Mouse (Mus musculus): ENCODE data around the gene Itgb1bp1. TPM values are rescaled to one million over a fixed set of nuclear protein-coding genes. Genes with fewer than 3 reads are reported as not detected.
A peak's percentile ranks its signal among the peaks of the same experiment; 100 is the strongest.

Gene Itgb1bp1
- 29.3 and 42.0 TPM in 2 replicates for polyA plus RNA-seq (2012; rRNA removed)

GRCm38 (mm10) chr12:21286243-21286622 is at the start of gene Itgb1bp1:
Gene Itgb1bp1, minus strand, starts transcription at chr12:21286284.
- DNase-seq (ENCODE audit: low read depth), result peak; percentile 65

DNA sequence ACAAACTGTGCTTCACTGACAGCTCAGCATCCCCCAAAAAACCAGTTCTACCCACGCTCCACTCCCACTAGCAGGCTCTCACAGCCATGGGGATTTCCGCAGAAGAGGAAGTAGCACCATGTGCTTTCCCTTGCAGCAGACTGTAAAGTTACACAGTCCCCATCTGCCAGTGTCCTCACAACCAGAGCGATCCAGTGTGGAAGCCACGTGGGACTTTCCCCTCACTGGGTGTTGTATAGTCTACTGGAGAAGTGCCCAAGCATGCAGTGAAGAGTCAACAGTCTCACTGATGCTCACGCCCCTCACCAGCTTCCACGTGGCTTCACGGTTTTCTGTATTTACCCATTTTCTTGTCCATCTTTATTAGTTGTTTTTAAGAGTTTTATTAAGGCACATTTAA is 49.8 kb upstream of the Itgb1bp1 start:
- no peak for DNase-seq (ENCODE audit: low read depth)

GRCm38 (mm10) chr12:21333766-21334165 is 47.7 kb upstream of the Itgb1bp1 start:
- no peak for DNase-seq (ENCODE audit: low read depth)

GRCm38 (mm10) chr12:21333021-21333420 is 46.9 kb upstream of the Itgb1bp1 start:
- DNase-seq (ENCODE audit: low read depth), result no peak

DNA sequence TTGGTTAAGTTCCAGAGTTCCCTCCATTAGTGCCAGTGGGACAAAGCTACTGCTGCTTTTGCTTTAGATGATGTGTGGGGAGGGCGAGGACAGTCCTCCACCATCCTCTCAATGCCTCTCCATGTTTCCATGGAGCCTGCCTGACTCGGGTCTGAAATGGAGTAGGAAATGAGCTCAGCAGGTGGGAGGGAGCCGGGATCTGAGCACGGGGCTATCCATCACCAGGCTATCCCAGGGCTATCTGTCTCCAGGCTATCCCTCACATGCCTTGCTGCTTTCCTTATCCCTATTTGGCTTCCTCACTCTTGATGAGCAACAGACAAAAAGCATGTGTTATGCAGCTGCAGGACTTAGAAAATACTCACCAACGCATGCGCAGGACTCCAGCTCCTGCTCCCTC is 45.6 kb upstream of the Itgb1bp1 start:
- DNase-seq (ENCODE audit: low read depth), result no peak

- no peak for DNase-seq (ENCODE audit: low read depth)
Measured at GRCm38 (mm10) chr12:21330961-21331576, 45.0 kb upstream of the Itgb1bp1 start.

- no peak for DNase-seq (ENCODE audit: low read depth)
Measured at GRCm38 (mm10) chr12:21329661-21330400, 43.7 kb upstream of the Itgb1bp1 start.

DNA sequence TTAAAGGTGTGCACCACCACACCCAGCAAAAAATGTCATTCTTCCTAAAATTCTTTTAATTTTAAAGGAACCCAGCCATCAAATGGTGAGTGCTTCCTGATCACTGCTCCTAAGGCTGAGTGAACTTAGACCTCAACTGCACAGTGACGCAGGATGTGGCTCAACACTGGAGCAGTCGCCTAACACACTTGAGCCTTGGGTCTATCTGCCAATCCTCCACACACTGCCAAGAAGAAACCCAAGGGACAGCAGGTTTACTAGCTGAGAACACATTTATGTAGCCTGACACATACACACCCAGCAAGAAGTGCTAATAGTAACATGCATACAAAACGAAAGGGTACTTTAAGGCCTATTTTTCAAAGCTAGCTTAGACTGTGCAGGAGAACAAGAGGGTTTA is 40.2 kb upstream of the Itgb1bp1 start:
- DNase-seq (ENCODE audit: low read depth), result no peak

- DNase-seq (ENCODE audit: low read depth), result no peak
Measured at GRCm38 (mm10) chr12:21325266-21325665, 39.2 kb upstream of the Itgb1bp1 start.

- DNase-seq (ENCODE audit: low read depth), result no peak
Measured at GRCm38 (mm10) chr12:21324101-21324500, 38.0 kb upstream of the Itgb1bp1 start.

- no peak for DNase-seq (ENCODE audit: low read depth)
Measured at GRCm38 (mm10) chr12:21322856-21323255, 36.8 kb upstream of the Itgb1bp1 start.

DNA sequence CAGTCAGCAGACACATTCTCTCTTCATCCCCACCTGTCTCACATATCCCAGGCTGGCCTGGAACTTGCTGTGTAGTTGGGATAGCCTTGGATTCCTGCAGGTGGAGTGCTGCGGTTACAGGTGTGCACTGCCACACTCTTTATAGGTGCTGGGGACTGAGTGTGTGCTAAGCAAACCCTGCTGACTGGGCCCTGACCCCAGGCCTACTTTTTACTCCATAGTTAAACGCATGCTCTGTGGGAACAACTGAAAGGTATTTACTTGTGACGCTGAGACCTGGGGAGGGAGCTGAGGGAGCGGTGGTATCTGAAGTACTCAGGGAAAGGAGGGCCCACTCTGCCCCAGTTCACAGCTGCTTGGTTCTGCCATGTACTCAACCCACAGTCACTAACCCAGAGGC is 36.2 kb upstream of the Itgb1bp1 start:
- DNase-seq (ENCODE audit: low read depth), result no peak

GRCm38 (mm10) chr12:21321170-21321569 is 35.1 kb upstream of the Itgb1bp1 start:
- no peak for DNase-seq (ENCODE audit: low read depth)

DNA sequence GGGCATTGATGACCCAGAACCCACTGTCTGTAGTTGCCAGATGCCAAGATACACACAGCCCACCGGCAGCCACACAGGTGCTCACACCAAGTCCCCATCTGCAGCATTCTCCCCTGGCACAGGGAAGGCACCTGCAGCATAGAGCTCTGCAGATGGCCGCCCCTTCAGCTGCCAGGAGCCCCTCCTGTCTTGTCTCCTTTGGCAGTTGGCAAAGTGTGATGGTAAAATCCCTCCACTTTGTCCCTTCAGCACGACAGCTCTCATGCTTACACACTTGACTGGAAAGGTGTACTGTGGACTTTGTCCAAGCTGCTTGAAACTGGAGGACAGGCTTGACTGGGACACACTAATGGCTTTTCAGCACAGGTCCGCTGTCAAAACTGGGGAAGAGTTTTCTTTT is 34.2 kb upstream of the Itgb1bp1 start:
- no peak for DNase-seq (ENCODE audit: low read depth)

DNA sequence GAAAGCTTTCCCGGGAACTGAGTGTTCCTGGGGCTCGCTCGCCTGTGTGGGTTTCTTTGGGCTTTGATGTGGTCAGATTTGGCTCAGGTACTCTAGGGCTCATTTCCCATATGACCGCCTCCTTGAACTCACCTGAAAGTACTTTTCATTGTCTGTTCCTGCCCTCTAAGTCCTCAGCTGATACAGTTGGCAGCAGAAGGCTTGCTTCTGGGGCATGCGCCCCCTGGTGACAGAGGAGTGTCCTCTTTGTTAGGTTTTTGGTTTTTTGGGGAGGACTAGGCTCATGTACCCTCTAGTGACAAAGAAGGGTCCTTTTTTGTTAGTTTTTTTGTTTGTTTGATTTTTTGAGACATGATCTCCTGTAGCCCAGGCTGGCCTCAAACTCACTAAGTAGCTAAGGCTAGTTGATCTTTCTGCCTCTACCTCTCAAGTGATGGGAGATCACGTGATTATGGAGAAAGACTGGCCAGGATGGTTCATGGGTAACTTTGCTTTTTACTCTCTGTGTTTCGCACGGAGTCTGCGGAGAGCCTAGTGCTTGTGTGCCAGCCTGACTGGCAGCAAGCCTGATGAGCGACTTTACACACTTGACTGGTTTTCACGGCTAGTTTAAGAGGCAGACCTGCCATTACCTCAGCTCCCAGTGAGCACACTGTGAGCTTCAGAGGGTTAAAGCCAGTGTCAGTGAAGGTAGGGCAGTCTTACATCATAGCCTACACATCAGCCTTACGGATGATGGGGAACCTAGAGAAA is 32.2 kb upstream of the Itgb1bp1 start:
- DNase-seq (ENCODE audit: low read depth), result peak; percentile 41

DNA sequence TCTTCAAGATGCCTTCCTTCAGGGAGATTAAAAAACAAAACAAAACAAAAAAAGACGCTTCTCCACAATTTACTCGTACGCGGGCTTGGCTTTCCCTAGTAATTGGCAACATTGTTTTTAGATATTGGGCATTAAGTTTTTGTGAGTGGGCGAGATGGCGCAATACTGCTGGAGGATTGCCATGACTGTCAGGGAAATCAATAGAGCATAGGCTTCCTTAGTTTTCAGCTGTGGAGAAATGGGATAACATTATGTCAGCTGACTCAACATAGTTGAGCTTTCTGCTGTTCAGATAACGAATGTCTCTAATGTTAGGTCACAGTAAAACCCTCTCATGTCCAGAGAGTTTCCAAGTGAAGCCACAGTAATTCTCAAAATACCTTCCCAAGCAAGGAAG is 30.8 kb upstream of the Itgb1bp1 start:
- peak; percentile 33 for DNase-seq (ENCODE audit: low read depth)

GRCm38 (mm10) chr12:21315923-21316868 is 30.1 kb upstream of the Itgb1bp1 start, which contains the start of gene Iah1:
Gene Iah1, plus strand, starts transcription at chr12:21316389.
- DNase-seq (ENCODE audit: low read depth), result peak; percentile 26

- no peak for DNase-seq (ENCODE audit: low read depth)
Measured at GRCm38 (mm10) chr12:21312201-21312600, 26.1 kb upstream of the Itgb1bp1 start.

DNA sequence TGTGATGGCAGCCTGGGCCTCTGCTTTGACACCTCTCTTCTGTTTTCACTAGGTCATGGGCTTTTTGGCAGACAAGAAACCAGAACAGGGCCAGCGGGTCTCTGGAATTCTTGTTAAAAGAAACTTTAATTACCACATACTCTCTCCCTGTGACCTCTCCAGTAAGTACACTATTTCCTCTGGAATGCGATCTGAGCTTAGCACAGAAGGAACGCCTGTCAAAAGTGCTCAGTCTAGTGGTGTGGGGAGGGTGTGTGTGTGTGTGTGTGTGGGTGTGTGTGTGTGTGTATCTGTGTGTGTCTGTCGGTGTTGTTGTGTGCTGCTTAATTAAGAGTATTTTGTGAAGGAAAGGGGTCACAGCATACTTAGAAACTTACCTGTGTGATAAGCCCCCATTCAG is 20.6 kb upstream of the Itgb1bp1 start:
- DNase-seq (ENCODE audit: low read depth), result no peak

DNA sequence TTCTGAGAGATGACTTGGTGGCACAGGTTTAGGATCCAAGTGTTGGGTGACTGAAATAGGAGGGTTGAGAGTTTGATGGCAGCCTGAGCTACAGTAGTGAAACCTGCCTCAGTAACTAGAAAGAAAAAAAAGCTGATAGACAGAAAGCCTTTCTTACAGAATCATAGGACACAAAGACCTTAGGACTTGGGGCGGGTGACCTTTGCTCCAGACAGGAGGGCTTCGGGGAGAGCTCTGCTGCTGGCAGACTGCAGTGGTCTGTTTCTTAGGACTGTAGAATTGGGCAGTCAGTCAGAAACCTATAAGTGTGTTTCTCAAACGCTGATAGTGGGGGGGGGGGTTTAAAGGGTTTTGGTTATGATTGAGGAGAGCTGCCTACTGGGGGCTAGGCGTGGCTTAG is 19.7 kb upstream of the Itgb1bp1 start:
- no peak for DNase-seq (ENCODE audit: low read depth)

DNA sequence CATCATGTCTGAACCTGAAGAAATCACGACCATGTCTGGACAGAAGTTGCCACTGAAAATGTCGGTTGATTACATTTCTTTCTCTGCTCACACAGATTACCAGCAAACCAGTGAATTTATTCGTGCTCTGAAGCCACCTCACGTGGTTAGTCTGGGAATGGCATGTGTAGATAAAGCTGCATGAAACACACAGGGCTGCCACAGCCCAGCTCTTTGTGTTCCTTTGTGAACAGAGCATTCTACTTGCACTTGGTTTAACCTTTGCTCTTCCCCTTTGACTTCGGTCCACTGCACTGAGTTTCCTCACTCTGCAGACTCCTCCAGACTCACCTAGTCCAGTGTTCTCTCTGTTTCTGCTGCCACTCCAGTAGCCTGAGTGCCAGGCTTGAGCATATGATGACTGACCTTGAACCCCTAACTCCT is 16.3 kb upstream of the Itgb1bp1 start:
- DNase-seq (ENCODE audit: low read depth), result no peak

DNA sequence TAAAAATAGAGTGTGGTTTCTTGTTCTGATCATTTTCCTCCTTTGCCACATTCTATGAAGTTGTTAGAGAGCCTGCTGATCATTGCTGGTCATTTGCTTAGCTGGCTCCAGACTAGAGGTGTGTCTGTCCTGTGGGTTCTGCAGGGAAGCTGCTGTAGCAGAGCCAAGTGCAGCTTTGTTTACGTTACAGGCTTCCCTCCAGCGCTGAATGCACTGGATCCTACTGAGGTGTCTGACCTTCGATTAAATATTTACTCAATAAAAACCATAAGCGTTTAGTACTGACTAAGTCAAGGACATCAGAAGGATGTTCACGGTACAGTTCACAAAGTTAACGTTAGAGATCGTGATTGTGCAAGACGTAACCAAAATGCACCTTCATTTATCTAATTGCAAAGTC is 15.8 kb upstream of the Itgb1bp1 start:
- DNase-seq (ENCODE audit: low read depth), result no peak

Measured in gonadal fat pad, adult 2 months (tissue).